Mouse (Mus musculus): ENCODE measurements at regions not wholly inside any gene's neighbourhood (a gene's known extent, or its start where the extent isn't known, plus 50 kb on each side); places are given as distances from the start of the nearest gene placed in this dataset.

DNA sequence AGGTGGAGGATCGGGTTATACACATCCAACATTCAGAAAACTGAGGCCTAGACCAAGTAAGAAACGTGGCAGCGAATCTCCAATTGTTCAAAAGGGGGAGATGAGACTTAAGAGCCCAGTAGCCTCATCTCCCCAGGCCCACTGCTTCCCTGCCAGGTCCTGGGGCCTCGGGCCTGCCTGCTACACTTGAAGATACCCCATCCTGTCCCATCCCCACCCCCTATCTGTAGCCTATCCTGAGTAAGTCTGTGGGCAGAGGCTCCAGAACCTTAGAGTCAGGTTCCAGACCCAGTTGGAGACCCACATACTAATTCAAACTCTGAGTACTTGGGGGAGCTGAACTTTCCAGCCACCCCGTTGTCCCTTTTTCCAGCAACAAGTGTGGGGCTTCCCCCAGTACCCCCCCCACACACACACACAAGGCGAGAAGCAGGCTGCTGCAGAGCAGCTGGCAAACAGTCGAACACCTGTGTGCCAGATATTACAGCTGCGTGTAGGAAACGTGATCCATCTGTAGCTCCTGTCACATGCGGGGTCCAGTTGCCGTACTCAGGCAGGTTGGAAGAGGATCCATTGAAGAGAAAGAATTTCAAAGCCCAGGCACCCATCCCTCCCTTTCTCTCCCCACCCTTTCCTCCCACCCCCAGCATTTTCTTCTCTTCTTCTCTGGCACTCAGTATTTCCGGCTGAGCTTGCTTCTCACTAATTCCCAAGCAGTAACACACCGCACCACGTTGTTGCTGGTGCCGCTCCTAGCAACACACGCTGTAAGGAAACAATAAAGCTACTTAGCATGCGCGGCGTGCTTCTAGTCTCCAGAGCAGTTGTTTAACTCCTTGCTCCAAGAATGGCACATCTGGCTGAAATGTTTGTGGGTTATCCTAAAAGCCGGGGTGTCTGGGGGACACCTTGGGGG, 89.4 kb upstream of the 1700016C15Rik start:
- no peak for TF ChIP-seq CTCF (IDR thresholded peaks at IDR 0.05; ENCODE audit: extremely low read depth, insufficient read length, insufficient replicate concordance, low read depth, low read length)
- TF ChIP-seq POLR2A (IDR thresholded peaks at IDR 0.05; ENCODE audit: low read depth, low read length): no peak
